Mouse (Mus musculus) embryonic fibroblast, embryonic 13.5 days (primary cell): ENCODE measurements around the gene Pi4k2a.
A peak's percentile ranks its signal among the peaks of the same experiment; 100 is the strongest.

Source experiments
- CTCF ChIP-seq: IDR thresholded peaks from 2 replicates; pipeline ENCODE4 v1.5.1; 2011; ENCODE audit warnings: mild to moderate bottlenecking, control low read depth, low read length, moderate library complexity, borderline replicate concordance; ENCODE audit not compliant: insufficient read depth
- POLR2A ChIP-seq: IDR thresholded peaks from 2 replicates; pipeline ENCODE4 v1.6.1; 2011; ENCODE audit warnings: low read depth, mild to moderate bottlenecking, control low read depth, low read length, moderate library complexity

DNA sequence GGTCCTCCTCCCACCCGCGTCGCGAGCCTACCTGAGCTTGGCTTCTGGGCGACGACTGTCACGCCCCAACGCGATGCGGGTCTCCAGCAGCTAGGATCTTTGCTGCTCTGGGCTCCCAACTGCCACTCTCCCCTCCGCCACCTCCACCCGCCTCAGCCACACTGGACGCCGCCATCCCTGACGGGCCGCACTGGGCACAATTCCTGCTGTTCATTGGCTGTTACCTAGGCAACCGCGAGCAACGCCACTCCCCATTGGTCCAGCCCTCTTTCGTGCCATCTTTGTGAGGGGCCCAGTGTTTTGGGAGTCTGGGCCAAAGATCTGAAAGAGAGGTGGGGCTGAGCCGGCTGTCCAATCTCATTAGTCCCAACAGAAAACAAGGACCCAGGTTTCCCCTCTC, 4.1 kb upstream of the Pi4k2a start, which contains the start of gene Morn4:
- no peak for TF ChIP-seq CTCF
- TF ChIP-seq POLR2A: peak; percentile 88
